Mouse (Mus musculus) gastrocnemius, postnatal 10 days (tissue): ENCODE data around the gene Rmi2. TPM values are rescaled to one million over a fixed set of nuclear protein-coding genes. Genes with fewer than 3 reads are reported as not detected.
"Not testable (repeated sequence)": the region's sequence is repeated elsewhere in the genome, so short reads cannot be mapped to it uniquely, and the experiment has no call there.

Source experiments
- DNase-seq: peaks from one replicate; pipeline ENCODE4 v3.0.0; 2021; ENCODE audit warnings: mixed read lengths
- total RNA-seq, 2 experiments: library from RNA; stranded (reverse); gene quantifications; 2 replicates each; pipeline ENCODE4 v1.2.3; 2021

The Rmi2 gene
- total RNA-seq, 2 experiments from 2014 or later: 1.6 TPM

GRCm38 (mm10) chr16:10827269-10827668 is 7.6 kb upstream of the Rmi2 start:
- DNase-seq: no peak

GRCm38 (mm10) chr16:10827766-10828460 is 6.9 kb upstream of the Rmi2 start:
- no peak for DNase-seq

DNA sequence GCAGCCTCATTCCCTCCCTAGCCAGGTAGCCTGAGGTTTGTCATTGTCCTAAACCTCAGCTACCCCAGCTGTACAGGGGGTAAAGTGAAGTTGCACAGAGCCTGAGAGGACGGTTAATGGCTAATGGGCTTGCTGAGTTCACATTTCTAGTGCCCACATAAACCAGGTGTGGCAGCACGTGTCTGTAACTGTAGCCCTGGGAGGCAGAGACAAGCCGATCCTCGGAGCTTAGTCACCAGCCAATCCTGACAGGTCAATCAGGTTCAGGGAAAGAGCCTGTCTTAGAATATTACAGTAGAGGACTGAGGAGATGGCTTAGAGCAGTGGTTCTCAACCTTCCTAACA is 6.4 kb upstream of the Rmi2 start:
- DNase-seq: no peak

- no peak for DNase-seq
These were observed 333 bp upstream of the Rmi2 start for GRCm38 (mm10) chr16:10834542-10834910.

DNA sequence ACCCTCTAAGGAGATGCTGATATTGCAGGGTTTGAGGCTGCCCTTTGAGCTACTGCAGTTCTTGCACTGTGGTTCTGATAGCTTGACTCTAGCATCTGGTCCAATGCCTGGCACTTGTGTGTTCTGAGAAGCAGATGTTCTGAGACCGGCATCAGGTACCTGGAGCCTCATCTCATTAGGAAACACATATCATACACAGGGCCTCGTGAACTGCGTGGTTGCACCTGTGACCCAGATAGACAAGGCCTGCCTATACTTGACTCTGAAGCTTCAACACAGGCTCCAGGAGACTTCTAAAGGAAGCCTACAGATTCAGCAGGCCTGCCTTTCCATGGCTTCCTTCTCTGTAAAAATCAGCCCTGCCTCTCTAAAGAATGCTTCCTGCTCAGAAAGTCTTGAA is 1.5 kb downstream of the Rmi2 start:
- DNase-seq: no peak

GRCm38 (mm10) chr16:10837250-10837649 is 2.4 kb downstream of the Rmi2 start:
- DNase-seq: no peak

DNA sequence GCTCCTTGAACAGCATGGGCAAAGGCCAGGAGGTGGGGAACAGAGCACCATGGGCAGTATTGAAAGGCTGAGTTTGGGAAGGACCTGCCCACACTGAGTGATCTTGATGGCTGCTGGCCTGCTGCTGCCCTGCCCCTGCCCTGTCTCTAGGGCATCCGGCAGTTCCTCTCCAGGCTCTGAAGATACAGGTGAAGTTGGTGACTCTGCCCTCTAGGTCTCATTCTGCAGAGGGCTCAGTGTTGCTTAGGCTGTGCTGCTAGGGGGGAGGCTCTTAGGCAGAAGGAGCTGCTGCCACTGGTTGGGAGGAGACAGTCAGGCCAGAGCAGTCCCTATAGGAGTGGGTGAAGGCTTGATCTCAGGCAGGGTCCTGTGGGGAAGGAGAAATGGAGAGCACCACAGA is 3.0 kb downstream of the Rmi2 start:
- no peak for DNase-seq

DNA sequence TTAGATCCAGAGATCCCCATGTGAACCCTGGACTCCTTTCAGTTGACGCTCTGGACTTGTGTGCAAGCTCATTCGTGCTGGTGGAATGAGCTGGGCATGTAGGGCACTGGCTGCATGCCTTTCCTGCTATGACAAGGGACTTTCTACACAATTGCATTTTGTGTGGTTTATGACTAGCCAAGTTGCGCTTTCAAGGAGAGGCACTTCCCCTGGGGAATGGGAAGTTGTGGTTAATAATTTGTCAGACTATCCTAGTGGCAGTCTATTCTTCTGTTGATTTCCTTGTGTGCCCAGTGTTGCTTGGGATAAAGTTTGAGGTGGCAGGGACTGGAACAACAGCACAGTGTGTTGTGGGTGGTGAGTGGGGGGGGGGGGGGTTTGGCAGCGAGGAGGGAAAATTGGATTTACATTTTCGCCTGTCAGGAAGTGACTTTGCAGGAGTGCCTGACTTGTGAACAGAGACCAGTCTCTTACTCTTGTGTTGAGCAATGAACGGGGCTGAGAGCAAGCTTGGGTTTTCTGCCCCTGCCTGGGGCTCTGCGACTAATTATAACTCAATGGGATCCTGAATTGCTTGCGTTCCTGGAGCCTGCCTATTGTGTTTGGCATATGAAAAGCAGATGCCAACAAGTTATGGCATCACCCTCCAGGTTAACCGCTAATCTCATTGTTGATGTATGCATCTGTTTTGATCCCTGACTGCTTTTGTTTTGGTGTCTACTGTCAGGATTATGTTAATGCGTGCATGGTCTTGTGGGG is 3.8 kb downstream of the Rmi2 start:
- no peak for DNase-seq

GRCm38 (mm10) chr16:10840018-10840417 is 5.2 kb downstream of the Rmi2 start:
- DNase-seq: no peak

DNA sequence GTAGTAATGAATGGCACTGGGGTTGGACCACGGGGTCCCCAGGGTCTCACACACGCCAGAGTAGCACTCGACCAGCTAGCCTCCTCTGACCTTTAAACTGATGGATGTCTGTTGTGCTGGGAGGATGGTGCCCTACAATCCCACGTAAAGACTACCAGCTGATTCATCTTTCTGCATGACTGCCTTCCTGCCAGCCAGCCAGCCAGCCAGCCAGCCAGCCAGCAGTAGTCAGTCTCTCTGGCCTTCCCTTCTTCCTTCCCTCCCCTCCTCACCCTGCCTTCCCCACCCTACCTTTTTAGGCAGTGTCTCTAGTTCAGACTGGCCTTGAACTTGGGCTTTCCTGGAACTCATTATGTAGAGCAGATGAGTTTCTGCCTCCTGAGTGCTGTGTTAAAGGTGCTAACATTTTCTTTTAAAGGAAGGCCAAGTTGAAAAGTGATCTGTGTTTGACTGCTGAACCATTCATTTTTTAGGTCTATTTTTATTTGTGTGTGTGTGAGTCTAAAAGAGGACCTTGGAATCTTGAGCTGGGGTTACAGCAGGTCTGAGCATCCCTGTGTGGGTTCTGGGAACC is 7.5 kb downstream of the Rmi2 start:
- no peak for DNase-seq

- no peak for DNase-seq
These were observed 8.8 kb downstream of the Rmi2 start for GRCm38 (mm10) chr16:10843486-10844318.

DNA sequence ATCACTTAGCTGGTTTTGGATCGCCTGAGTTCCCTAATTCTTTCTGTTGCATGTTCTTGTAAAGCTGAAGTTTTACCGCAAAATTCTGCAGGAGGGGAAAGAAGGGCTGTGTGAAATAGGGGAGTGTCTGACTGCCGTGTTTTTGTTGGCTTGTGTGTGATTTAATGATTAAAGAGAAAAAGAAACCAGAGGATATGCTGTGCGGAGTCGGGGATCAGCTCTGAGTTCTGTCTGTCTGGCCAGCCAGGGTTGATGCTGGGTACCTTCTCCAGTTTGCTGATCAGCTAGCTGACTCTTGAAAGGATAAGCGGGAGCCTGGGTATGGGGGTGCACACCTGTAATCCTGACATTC is 9.4 kb downstream of the Rmi2 start:
- DNase-seq: no peak

DNA sequence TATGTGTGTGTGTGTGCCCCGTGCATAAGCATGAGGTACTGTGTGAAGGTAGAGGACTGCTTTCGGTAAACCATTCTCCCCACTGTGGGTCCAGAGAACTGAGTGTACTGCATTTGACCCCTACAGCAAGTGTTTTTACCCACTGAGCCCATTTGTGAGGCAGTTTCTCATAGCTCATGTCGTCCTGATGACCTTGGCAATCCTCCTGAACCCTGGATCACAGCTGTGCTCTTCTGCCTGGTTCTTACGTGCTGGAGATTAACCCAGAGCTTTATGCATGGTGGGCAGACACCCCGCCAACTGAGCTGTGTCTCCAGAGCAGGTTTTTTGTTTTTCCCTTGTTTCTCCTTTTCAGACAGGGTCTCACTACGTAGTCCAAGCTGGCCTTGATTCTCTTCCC is 11.1 kb downstream of the Rmi2 start:
- DNase-seq: no peak

GRCm38 (mm10) chr16:10846503-10846902 is 11.6 kb downstream of the Rmi2 start:
- peak; percentile 69 for DNase-seq

DNA sequence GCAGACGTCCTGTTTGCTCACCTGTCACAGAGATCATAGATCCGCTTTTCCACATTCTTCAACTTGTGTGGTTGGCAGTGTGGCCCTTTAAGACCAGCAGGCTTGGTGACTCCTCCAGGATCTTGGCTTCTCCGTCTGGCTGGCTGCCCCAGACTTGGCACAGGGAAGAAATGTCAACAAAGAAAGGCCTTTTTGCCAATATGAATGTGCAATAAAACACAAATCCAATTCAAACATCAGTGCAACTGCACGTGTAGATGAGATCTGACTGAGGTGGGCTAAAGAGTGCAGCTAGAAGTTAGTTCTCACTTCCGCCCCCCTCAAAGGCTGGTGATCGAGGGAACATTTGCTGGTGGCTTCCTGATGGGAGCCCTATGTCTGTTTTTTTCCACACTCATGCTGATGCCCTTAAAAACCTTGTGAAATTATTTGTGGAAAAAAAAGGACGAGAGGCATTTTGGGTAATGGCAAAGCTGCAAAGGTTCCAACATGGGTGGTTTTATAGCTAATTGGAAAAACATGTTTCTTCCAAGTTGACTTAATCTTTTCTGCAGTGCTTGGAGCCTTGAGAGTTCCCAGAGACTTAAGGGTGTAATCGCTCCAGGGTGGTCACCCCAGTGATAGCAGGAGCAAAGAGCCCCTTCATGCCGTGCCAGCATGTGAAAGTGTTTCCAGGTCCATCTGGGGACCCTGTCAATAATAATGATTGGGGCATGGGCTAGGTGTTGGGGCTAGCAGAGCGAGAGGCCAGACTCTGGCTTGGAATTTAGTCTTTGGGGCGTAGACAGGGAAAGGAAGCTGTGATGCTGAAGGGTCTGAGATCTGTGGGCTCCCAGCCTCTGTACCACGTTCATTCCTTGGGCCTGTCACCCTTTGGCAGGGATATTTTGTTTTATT is 15.4 kb downstream of the Rmi2 start:
- DNase-seq: peak; percentile 65

GRCm38 (mm10) chr16:10850905-10851304 is 16.0 kb downstream of the Rmi2 start:
- no peak for DNase-seq

- DNase-seq: not testable (repeated sequence)
These were observed 17.4 kb downstream of the Rmi2 start for GRCm38 (mm10) chr16:10852216-10852615.

DNA sequence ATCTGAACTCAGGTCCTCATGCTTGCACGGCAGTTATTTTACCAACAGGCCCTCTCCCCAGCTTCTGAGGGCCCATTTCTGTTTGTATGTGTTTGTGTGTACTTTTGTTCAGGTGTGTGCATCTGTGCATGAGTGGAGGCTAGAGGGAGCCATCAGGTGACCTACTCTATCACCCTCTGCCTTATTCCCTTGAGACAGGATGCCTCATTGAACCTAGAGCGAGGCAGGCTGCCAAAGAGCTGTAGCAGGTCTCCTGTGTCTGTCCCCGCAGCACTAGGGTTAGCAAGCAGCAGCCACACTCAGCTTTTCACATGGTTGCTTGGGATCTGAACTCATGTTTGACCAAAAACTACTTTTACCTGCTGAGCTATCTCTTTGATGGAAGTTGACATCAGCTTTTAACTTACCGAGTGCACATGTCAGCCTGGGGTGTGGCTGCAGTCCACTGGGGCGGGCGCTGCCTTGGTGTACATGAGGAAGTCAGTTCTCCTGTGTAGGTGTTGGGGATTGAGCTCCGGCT is 24.9 kb downstream of the Rmi2 start:
- DNase-seq: no peak

DNA sequence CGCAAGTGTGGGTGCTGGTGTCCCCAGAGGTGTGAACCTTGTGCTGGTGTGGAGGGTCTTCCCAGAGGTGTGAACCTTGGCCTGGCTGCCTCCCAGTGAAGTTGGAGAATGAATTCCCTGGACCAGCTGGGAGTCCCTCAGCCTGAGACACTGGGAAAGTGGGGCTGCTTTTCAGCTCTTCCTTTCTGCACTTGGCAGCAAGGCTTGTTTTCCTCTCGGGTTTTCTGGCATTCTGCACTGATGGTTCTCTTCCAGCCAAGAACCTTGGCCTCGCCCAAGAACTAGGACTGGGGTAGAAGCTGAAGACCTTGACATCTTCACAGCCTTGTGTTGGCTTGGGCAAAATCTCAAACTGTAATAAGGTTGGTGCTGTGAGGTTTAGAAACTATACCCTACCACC is 26.5 kb downstream of the Rmi2 start:
- no peak for DNase-seq

DNA sequence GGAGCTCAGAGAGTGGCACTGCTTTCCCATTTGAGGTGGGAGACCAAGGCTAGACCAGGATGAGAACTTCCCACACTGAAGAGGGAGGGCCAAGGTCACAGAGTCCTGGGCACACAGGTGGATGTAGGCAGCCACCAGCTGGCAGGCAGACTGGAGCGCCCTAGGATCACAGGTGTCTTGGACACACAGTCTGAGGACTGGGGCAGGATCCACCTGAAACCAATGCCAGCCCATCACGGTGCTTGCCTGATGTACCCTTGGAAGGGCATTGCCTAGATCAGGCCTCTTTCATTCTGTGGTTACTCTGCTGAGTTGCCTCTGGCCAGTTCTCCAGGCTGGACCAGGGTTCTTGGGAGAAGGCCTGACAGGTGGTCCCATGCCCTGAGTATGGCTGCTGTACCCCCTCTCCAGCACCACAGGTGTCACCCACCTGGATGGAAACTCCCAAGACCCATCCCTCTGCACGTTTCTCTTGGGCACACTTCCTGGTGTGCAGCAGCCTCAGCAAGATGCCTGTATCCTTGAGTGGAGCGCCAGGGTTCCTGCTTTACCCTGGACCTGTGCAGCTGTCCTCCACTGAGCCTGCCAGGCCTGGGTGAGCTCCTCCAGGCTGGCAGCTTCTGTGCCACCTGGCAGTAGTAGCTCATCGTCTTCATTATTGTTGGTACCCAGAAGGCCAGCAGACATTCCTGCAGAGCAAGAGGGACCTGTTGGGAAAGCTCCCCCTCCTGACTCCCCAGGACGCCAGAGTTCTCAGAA is 30.2 kb downstream of the Rmi2 start:
- DNase-seq: no peak

- no peak for DNase-seq
These were observed 30.7 kb downstream of the Rmi2 start for GRCm38 (mm10) chr16:10865592-10865987.
